Mouse (Mus musculus) ZHBTc4 (cell line): ENCODE data around the gene Cntd1.

ENCODE experiments used
- DNase-seq: peaks from one replicate; pipeline ENCODE4 v3.0.0-alpha.2; 2011; ENCODE audit warnings: low read depth, low spot score

Cntd1 gene

DNA sequence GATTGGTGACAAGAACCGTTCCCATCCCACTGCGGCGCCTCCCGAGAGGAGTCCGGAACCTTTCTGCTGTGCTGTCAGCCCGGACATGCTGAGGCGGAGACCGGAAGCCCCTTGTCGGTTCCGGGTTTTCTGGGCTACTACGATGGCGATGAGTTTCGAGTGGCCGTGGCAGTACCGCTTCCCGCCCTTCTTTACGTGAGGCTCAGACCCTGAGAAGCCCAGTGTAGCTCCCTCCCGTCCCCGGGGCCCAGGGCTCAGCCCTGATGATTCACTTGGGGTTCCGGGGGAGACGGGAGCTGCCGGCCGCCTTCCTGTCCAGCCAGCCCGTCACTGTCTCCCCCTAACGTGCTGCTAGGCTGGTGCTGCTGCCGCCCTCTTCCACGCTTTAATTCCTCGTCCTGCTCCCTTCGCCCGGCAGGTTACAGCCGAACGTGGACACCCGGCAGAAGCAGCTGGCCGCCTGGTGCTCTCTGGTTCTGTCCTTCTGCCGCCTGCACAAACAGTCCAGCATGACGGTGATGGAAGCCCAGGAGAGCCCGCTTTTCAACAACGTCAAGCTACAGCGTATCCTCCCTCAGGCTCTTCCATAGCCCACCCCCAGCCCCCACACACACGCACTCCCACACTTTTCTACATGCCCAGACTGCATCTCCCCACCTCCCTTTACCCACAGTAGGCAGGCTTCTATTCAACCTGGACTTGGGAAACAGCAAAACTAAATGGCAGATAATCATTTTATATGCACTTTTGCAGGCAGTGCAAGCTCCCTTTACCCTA is 25.0 kb upstream of the Cntd1 start, which contains the start of gene Vps25:
Gene Vps25, plus strand, starts transcription at position 95 of the 777 bp plus-strand sequence.
- peak; percentile 89 for DNase-seq

DNA sequence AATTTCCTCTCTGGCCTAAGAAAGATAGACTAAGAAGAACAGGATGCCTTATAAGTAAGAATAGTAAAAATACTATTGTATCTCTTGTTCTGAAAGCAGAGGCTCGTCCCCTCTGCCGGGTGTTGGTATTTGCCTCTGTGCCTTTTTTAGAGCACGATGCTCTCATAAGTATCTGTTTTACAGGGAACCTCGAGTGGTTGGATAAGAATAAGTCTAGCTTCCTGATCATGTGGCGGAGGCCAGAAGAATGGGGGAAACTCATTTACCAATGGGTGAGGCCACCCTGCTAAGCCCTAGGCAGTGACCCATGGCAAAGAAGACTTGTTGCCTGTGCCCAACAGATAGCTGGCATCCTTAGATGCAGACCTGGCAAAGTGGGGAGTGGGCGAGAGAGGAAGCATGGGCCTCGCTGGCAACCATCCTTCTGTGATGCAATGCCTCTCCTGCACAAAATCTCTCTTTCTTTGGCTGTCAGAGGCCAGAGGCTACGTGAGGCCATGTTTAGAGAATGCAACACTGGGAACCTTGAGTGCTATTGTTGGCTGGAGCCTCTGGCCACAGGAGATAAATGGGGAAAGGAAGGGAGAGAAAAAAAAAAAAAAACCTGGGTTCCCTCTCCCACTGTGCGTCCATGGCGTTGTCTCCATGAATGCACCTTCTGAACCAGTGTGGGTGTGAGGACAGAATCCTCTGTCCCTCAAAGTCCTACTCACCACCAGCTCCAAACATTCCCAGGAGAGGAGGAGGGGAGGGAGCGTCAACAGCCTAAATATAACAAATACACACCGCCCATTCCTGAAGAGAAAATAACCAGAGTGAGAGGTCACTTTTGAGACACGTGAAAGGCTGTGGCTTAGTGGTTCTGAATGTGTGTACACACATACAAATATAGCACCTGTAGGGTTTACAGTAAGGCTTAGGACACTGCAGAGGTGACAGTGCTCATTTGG is 22.7 kb upstream of the Cntd1 start:
- DNase-seq = no peak

- no peak for DNase-seq
These were observed 19.5 kb upstream of the Cntd1 start for GRCm38 (mm10) chr11:101259261-101259712.

DNA sequence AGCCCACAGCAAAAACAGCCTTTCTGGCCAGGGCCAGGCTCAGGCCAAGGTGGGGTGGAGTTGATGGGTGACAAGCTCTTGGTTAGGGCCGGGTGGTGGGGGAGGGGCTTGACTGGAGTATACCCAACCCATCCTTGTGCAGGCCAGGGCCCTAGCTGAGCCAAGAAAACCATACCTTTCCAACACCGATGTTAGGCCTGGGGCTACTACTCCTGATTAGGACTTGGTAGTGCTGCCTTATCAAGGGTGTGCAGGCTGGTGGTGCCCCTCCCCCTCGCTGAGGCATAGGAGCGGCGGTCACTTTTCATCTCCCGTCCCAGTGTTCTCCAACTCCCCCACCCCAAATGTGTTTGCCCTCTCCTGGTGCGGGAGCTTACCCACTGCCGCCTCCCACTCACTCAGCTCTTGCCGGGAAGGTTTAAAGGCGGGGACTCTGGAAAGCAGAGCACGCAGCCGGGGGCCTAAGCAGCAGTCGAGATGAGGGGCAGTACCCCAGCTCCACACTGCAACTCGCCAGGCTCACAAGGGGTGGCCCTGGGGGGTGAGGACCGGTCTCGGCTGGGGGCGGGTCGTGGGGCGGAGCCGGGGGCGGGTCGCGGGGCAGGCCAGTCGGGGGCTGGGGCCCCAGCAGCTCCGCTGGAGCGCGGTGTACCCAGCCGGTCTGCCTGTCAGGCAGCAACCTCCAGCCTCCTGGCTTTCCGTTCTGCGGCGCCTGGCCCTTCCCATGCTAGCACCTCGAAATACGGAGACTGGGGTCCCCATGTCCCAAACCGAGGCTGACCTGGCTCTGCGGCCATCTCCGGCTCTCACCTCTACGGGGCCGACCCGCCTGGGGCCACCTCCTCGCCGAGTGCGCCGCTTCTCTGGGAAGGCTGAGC is 18.6 kb upstream of the Cntd1 start, which contains the start of gene Wnk4:
Gene Wnk4, plus strand, starts transcription at position 620 of the 878 bp plus-strand sequence.
- DNase-seq = peak; percentile 85

DNA sequence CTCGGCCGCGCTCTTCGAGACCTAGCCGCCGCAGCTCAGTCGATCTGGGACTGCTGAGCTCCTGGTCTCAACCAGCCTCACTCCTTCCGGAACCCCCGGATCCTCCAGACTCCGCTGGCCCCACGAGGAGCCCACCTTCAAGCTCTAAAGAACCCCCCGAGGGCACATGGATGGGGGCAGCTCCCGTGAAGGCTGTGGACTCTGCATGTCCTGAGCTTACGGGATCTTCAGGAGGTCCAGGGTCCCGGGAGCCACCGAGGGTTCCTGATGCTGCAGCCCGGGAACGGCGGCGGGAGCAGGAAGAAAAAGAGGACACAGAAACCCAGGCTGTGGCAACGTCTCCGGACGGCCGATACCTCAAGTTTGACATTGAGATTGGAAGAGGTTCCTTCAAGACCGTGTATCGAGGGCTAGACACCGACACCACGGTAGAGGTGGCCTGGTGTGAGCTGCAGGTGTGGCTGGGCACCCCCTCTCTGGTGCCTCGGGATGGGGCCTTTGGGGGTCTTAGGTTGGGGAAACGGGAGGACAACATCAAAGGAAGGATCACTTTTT is 17.9 kb upstream of the Cntd1 start:
- DNase-seq = no peak

DNA sequence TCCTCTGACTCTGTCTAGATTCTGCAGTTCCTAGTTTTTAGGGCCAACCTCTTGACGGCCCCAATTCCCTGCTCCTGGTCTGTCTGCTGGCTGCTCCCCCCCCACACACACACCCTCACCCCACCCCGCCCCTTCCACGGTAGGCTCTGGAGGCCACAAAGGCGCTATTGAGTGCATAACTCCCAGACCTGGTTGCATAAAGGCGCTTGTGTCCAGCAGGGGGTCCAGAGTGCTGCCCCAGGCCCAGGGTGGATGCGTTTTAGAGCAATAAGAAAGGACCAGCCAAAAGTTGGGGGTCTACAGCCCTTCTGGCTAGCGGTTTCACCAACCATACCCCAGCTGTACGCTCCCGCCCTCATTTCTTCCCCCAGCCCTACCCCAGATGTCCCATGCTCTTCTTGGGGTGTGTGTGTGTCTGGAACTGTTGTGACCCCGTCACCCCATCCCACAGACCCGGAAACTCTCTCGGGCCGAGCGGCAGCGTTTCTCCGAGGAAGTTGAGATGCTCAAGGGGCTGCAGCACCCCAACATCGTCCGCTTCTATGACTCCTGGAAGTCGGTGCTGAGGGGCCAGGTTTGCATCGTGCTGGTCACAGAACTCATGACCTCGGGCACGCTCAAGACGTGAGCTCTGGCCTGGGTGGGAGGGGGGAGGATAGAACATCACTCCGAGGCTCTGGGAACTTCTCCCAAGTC is 16.4 kb upstream of the Cntd1 start:
- DNase-seq = no peak

DNA sequence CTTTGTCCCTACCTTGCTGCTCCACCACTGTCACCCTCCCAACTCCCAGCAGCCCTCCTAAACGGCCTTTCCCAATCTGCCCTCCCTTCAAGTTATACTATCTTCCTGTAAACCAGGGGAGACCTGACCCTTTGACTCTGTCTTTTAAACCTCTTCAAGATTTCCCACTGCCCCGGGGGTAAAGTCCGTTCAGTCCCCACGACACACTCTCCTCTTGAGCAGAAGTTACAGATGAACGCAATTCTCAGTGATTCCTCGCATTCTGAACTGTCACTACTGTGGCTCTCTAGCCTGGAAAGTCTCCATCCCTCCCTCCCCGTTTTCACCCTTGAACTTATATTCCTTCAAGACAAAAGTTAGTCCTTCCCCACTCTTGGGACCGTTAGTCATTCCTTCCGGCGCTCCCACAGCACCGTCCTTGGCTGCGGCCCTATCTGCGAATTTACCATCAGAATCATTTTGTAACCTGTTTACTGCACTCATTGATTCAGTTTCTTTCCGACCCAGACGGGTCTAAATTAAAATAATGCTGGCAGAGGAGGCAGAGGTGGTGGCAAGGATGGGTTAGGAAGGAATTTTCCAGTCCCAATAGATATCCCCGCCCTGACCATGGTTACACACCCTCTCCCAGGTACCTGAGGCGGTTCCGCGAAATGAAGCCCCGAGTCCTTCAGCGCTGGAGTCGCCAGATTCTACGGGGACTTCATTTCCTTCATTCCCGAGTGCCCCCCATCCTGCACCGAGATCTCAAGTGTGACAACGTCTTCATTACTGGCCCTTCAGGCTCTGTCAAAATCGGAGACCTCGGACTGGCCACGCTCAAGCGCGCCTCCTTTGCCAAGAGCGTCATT is 15.4 kb upstream of the Cntd1 start:
- DNase-seq = no peak

DNA sequence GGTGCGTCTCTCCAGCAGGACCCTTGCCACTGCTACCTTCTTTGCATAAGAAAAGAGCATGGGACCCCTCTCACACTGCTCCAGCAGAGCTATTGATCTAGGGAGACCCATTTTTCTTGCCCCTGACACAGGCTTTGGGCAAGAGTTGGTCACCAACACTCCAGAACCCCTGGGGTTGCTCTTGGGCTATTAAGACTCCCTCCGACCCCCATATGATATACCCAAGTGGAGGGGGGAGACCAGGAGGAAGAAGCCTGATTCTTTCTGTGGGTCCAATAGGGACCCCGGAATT is 14.9 kb upstream of the Cntd1 start:
- DNase-seq = no peak

GRCm38 (mm10) chr11:101264954-101265471 is 13.8 kb upstream of the Cntd1 start:
- peak; percentile 31 for DNase-seq

DNA sequence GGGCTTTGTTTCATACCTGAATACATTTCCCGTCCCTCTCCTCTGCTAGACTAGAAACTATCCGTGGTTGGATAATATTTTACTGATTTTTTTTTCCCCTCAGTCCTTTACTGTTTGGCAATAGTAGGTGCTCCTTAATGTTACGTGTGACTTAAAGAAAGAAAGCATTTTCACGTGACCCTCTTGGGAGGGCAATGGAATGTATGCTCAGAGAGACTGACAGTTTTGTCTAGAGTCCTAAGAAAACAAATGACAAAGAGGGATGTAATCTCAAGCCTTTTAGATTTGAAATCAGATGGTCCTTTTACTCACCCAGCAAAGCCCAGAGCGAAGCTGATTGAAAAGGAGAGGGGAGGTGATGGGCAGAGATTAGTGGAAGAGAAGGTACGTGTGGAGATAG is 12.9 kb upstream of the Cntd1 start:
- DNase-seq = no peak

GRCm38 (mm10) chr11:101269577-101270116 is 9.2 kb upstream of the Cntd1 start:
- peak; percentile 52 for DNase-seq

GRCm38 (mm10) chr11:101272446-101272845 is 6.4 kb upstream of the Cntd1 start:
- no peak for DNase-seq

GRCm38 (mm10) chr11:101275309-101275708 is 3.5 kb upstream of the Cntd1 start:
- no peak for DNase-seq

GRCm38 (mm10) chr11:101276319-101277070 is 2.3 kb upstream of the Cntd1 start:
- peak; percentile 36 for DNase-seq

- no peak for DNase-seq
These were observed 1.2 kb upstream of the Cntd1 start for GRCm38 (mm10) chr11:101277381-101278222.

DNA sequence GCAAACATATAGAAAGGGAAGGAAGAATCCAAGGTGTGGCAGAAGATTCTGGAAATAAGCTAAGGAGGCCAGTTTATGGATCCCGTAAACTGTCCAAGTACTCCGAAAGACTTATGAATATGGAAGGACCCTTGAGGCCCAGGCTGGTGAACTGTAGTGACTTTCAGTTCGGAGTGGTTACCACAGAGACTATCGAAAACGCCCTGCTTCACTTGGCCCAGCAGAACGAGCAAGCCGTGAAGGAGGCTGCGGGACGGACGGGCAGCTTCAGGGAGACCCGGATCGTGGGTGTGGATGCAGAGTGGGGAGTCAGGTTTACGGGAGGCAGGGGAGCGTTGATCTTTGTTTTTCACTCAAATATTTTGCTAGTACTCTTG is 369 bp downstream of the Cntd1 start:
- DNase-seq = peak; percentile 14

- DNase-seq = no peak
These were observed 2.0 kb downstream of the Cntd1 start for GRCm38 (mm10) chr11:101280837-101281236.

- DNase-seq = no peak
These were observed 4.1 kb downstream of the Cntd1 start for GRCm38 (mm10) chr11:101282896-101283295.
